ENCODE assay signal across 17 mouse cellular contexts in genomic region chr15:87726657-87727236, GRCm38 (mm10).
DNase-seq lines count a peak whose midpoint lies in the region; ATAC-seq and TF ChIP-seq lines count a peak whose summit lies in the region.
"Had no signal": no experiment of that assay in that cellular context is flagged by ENCODE, and none has a peak within 500 bp of the region (broad histone marks: within the 10 kb centered on the region; RNA-seq: fewer than 3 reads in every experiment).

No protein-coding gene starts in this region.

- H3K27ac ChIP-seq in layer of hippocampus, adult 2 months = peak overlapping the region; percentile 7; the same call in 1 of the 2 replicates
- peak overlapping the region; percentile 32; the same call in 1 of the 2 replicates for H3K27ac ChIP-seq in hindbrain, postnatal 0 days
- H3K27ac ChIP-seq: gastrocnemius, adult 2 months; lung, embryonic 15.5 days had no signal

- ATAC-seq in hindbrain, postnatal 0 days = peak; percentile 65
- ATAC-seq: inflammation-experienced regulatory T-cells, adult 6 months had no signal

- DNase-seq in layer of hippocampus, adult 2 months (ENCODE audit: low spot score in 2 of 2) = no peak
- no peak for DNase-seq in layer of hippocampus, adult 9-11 months
- DNase-seq in Muller cell, postnatal 12 days (ENCODE audit: inconsistent ontology term) = peak; percentile 22
- DNase-seq in brain, adult 2 months (ENCODE audit: low read depth, low spot score) = peak; percentile 24
- DNase-seq in hindbrain, postnatal 0 days (ENCODE audit: low spot score) = peak; percentile 63
- DNase-seq in ovary, postnatal 14 days (ENCODE audit: low spot score) = no peak
- no peak for DNase-seq in gastrocnemius, postnatal 36 days
- DNase-seq in left cerebral cortex, adult 18-20 months (ENCODE audit: low spot score in 2 of 2) = no peak
- DNase-seq: adrenal gland, adult 8-10 months; cerebellum, adult 9-10 months; gastrocnemius, adult 2 months; liver; retina, postnatal 1 day; thymus, postnatal 4 days had no signal

- H3K27me3 ChIP-seq in hindbrain, postnatal 0 days (ENCODE audit: insufficient read depth, low read length) = no peaks in the 10 kb centered on the region
- H3K27me3 ChIP-seq: lung, embryonic 15.5 days had no signal

- 39% methylated on average over 20 of the region's 20 CpGs for WGBS in hindbrain, postnatal 0 days

- no peak for TF ChIP-seq CTCF in layer of hippocampus, adult 2 months (conservative IDR thresholded peaks at IDR 0.05)
- TF ChIP-seq CTCF in hindbrain, postnatal 0 days (IDR thresholded peaks at IDR 0.05; ENCODE audit: low read depth) = no peak

- no peak overlapping the region for H3K4me2 ChIP-seq in hindbrain, postnatal 0 days (ENCODE audit: low read depth, low read length)
- H3K4me2 ChIP-seq: lung, embryonic 15.5 days had no signal

- no peak overlapping the region for H3K9ac ChIP-seq in hindbrain, postnatal 0 days (replicated peaks; ENCODE audit: low read length)
- H3K9ac ChIP-seq: lung, embryonic 15.5 days had no signal

- no peak overlapping the region for H3K4me3 ChIP-seq in layer of hippocampus, adult 2 months
- H3K4me3 ChIP-seq in hindbrain, postnatal 0 days (ENCODE audit: low read length) = no peak overlapping the region
- H3K4me3 ChIP-seq: gastrocnemius, adult 2 months; lung, embryonic 15.5 days had no signal

- no peaks in the 10 kb centered on the region for H3K36me3 ChIP-seq in hindbrain, postnatal 0 days (ENCODE audit: insufficient read depth, low read length)
- H3K36me3 ChIP-seq: G1E; lung, embryonic 15.5 days had no signal

- H3K4me1 ChIP-seq in hindbrain, postnatal 0 days (ENCODE audit: insufficient read depth, low read length) = peaks cover 5% of the 10 kb centered on the region; the same call in 1 of the 2 replicates
- H3K4me1 ChIP-seq: lung, embryonic 15.5 days had no signal

- no peaks in the 10 kb centered on the region for H3K9me3 ChIP-seq in hindbrain, postnatal 0 days (ENCODE audit: low read length)
- H3K9me3 ChIP-seq: lung, embryonic 15.5 days had no signal

- intact Hi-C loops in gastrocnemius, postnatal 36 days (cut with DNase I) = no loop called here

Comparison
In these comparisons a context has a peak if more than half of its experiments do, and no peak if none do; other contexts are left out.
1. DNase-seq: peak in Muller cell, postnatal 12 days (single experiment), brain, adult 2 months (single experiment) and hindbrain, postnatal 0 days (single experiment); none in layer of hippocampus, adult 2 months (0 of 2), layer of hippocampus, adult 9-11 months (single experiment), ovary, postnatal 14 days (single experiment), gastrocnemius, postnatal 36 days (0 of 2) and left cerebral cortex, adult 18-20 months (0 of 2).